Mouse (Mus musculus) small intestine, adult 2 months (tissue): ENCODE measurements around the gene Rbm20.

Experiments used
- CTCF ChIP-seq: fragments of 200-500 bp; IDR thresholded peaks from 2 replicates; pipeline ENCODE4 v1.5.1; 2012; ENCODE audit warnings: low read depth, mild to moderate bottlenecking, control low read depth, inconsistent platforms, low read length, moderate library complexity, mixed read lengths; ENCODE audit not compliant: insufficient replicate concordance, insufficient read length; ENCODE audit errors: extremely low read depth
- POLR2A ChIP-seq: fragments of 200-500 bp; IDR thresholded peaks from 2 replicates; pipeline ENCODE4 v1.6.1; 2012; ENCODE audit warnings: low read depth, mild to moderate bottlenecking, control low read depth, inconsistent platforms, low read length, moderate library complexity

DNA sequence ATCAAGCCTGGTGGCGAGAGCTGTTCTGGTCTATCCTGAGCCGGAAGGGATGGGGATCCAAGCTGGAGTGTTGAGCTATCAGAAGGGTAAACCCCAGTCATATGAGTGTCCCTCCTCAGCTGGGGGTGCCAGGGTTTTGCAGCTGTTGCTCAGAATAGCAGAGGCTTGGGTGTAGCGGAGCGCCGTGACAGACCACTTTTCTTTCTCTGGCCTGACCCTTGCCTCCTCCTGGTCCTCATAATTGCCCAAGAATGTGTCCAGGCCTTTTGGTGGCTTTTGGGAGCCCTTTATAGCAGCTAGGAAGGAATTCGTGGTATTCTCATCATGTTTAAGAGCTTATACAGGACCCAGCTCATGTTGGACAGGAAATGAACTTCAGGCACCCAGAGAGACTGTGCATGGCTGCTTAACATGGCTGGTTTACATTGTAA, 61.6 kb downstream of the Rbm20 start:
- TF ChIP-seq CTCF (no peak), POLR2A (no peak)
